Mouse (Mus musculus) liver, embryonic 12.5 days (tissue): ENCODE data around the gene H2al2a. TPM values are rescaled to one million over a fixed set of nuclear protein-coding genes. Genes with fewer than 3 reads are reported as not detected.
"Not testable (repeated sequence)": the region's sequence is repeated elsewhere in the genome, so short reads cannot be mapped to it uniquely, and the experiment has no call there.

Experiments used
- ATAC-seq: fragments of 200-750 bp; cut with Nextera tagmentation; 2 replicates; pipeline ENCODE4 v1.8.0; 2017; ENCODE audit warnings: moderate number of reproducible peaks, mild to moderate bottlenecking, moderate library complexity
- H3K27ac ChIP-seq: fragments of 300-500 bp; sonication (generic); 2 replicates; pipeline ENCODE4 v1.5.1; 2016; ENCODE audit warnings: mild to moderate bottlenecking
- H3K27me3 ChIP-seq: fragments of 300-500 bp; sonication (generic); replicated peaks from 2 replicates; pipeline ENCODE4 v1.6.1; 2016; ENCODE audit warnings: mild to moderate bottlenecking, moderate library complexity
- H3K36me3 ChIP-seq: fragments of 300-500 bp; sonication (generic); 2 replicates; pipeline ENCODE4 v1.6.1; 2016; ENCODE audit warnings: mild to moderate bottlenecking, moderate library complexity
- H3K4me1 ChIP-seq: fragments of 300-500 bp; sonication (generic); 2 replicates; pipeline ENCODE4 v1.6.1; 2016
- H3K4me2 ChIP-seq: fragments of 300-500 bp; sonication (generic); 2 replicates; pipeline ENCODE4 v1.6.1; 2016; ENCODE audit warnings: mild to moderate bottlenecking, moderate library complexity
- H3K4me3 ChIP-seq: fragments of 300-500 bp; sonication (generic); 2 replicates; pipeline ENCODE4 v1.5.1; 2016; ENCODE audit warnings: mild to moderate bottlenecking, moderate library complexity
- H3K9ac ChIP-seq: fragments of 300-500 bp; sonication (generic); 2 replicates; pipeline ENCODE4 v1.6.1; 2016; ENCODE audit warnings: mild to moderate bottlenecking, moderate library complexity
- H3K9me3 ChIP-seq: fragments of 300-500 bp; sonication (generic); replicated peaks from 2 replicates; pipeline ENCODE4 v1.6.1; 2016; ENCODE audit warnings: mild to moderate bottlenecking, moderate library complexity
- WGBS: fragments of 180-500 bp; shearing (Covaris S2); methylation state at CpG from one replicate; pipeline ENCODE4 v1.1.7; 2016; ENCODE audit not compliant: insufficient replicate concordance; 5-methylcytosine and 5-hydroxymethylcytosine counted together
- polyA plus RNA-seq: library from polyadenylated mRNA; unstranded; fragments of >200 nt; fragmentation: Nextera tagmentation; extraction: Ambion mirVana; gene quantifications from 2 replicates; pipeline ENCODE4 v1.2.1, GENCODE M21; 2016

The H2al2a gene
- polyA plus RNA-seq, 1 experiment from 2014 or later = not detected

DNA sequence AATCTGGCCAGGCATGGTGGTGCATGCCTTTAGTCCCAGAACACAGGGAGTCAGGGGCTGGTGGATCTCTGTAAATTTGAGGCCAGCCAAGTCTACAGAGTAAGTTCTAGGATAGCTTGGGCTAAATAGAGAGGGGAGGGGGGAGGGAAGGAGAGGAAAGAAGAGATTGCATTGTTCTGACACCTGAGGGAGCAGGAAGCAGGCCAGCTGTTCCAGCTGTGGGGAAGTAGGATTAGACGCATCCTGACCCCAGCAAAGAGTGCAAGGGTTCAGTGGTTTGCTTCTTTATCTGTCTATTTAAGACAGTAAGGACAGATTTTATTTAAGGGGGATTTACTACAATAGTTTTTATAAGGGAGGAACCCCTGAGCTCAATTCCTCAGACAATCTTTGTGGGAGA, 26.1 kb downstream of the H2al2a start:
- H3K4me3 ChIP-seq = no peak overlapping the region
- no peak overlapping the region for H3K27ac ChIP-seq
- H3K4me2 ChIP-seq = no peak overlapping the region
- ATAC-seq = no peak
- H3K27me3 ChIP-seq = no peaks in the 10 kb centered on the region
- no peaks in the 10 kb centered on the region for H3K36me3 ChIP-seq
- WGBS = 39% methylated on average over 1 of the region's 1 CpGs
- H3K4me1 ChIP-seq = no peaks in the 10 kb centered on the region
- H3K9ac ChIP-seq = no peak overlapping the region
- H3K9me3 ChIP-seq = no peaks in the 10 kb centered on the region

DNA sequence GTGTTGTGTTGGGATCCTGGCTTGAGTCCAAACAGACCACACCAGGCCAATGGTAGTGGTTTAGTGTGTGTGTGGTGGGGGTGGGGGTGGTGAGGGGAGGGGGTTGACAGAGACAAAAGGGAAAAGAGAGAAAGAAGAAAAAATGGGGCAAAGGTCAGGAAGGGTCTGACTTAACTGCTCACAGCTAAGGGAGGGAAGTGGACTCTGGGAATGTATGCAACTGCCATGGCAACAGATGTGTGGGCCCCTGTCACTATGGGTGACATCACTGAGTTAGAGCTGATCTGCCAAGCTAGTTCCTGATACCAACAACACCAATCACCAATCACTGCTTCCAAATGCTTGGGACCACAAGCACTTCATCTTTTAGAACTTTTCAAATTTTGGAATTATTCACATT, 26.6 kb downstream of the H2al2a start:
- H3K36me3 ChIP-seq = no peaks in the 10 kb centered on the region
- no peak overlapping the region for H3K27ac ChIP-seq
- H3K9me3 ChIP-seq = no peaks in the 10 kb centered on the region
- H3K4me1 ChIP-seq = no peaks in the 10 kb centered on the region
- H3K4me2 ChIP-seq = no peak overlapping the region
- ATAC-seq = no peak
- no peaks in the 10 kb centered on the region for H3K27me3 ChIP-seq
- no peak overlapping the region for H3K4me3 ChIP-seq
- no peak overlapping the region for H3K9ac ChIP-seq

DNA sequence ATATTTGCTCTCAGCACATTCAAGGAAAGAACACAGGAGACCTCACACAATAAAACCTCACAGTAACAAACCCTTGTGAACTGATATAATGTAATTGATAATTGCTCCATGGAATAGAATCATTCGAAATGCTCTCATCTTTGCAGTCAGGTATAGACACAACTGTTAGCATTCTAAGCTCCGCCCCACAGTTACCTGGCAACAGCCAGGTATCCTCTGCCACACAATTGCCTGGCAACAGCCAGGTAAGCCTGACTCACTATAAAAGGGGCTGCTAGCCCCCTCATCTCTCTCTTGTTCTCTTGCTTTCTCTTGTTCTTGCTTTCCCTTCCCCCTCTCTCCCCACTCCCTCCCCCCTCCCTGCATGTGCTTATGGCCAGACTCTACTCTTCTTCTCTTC, 28.2 kb downstream of the H2al2a start:
- no peak overlapping the region for H3K27ac ChIP-seq
- no peaks in the 10 kb centered on the region for H3K27me3 ChIP-seq
- H3K9ac ChIP-seq = no peak overlapping the region
- ATAC-seq = no peak
- no peaks in the 10 kb centered on the region for H3K4me1 ChIP-seq
- H3K36me3 ChIP-seq = no peaks in the 10 kb centered on the region
- H3K9me3 ChIP-seq = no peaks in the 10 kb centered on the region
- no peak overlapping the region for H3K4me2 ChIP-seq
- WGBS = 64% methylated on average over 2 of the region's 2 CpGs
- no peak overlapping the region for H3K4me3 ChIP-seq

DNA sequence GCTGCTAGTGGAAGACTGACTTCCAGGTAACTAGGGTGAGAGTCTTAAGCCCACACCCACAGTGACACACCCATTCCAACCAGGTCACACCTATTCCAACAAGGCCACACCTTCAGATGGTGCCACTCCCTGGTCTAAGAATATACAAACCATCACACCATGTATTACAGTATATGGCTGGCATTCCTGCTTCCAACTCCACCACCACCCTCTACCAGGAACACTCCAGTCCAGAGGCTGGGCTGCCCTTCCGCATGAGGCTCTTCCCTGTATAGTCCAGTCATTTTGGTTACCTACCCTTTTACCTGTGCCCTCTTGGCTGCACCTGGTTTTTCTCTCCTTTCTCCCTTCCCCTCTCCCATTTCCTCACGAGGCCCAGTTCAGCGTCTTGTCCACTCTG, 28.7 kb downstream of the H2al2a start:
- H3K9me3 ChIP-seq, H3K9ac ChIP-seq, H3K27ac ChIP-seq, H3K4me3 ChIP-seq, H3K27me3 ChIP-seq, ATAC-seq, H3K36me3 ChIP-seq, H3K4me1 ChIP-seq, H3K4me2 ChIP-seq: not testable (repeated sequence)
- 64% methylated on average over 3 of the region's 3 CpGs for WGBS

DNA sequence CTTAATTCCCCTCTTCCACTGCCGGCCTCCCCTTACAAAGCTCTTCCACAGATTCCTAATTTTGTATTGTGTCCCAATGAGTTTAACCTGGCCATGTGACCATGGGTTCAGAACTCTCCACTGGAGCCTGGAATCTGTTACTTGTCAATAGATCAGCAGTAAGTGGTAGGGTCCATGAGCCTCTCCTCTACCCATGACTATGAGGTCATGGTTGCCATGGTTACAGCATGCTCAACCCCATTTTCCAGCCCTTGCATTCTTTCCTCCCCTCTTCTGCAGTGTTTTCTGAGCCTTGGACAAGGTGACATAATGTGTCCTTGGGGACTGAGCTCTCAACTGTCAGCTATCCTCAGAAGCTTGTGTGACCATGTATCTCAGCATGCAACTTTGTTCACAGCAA, 37.3 kb downstream of the H2al2a start:
- no peaks in the 10 kb centered on the region for H3K4me1 ChIP-seq
- 77% methylated on average over 1 of the region's 1 CpGs for WGBS
- H3K9ac ChIP-seq = no peak overlapping the region
- no peak overlapping the region for H3K4me2 ChIP-seq
- no peaks in the 10 kb centered on the region for H3K27me3 ChIP-seq
- H3K27ac ChIP-seq = no peak overlapping the region
- H3K4me3 ChIP-seq = no peak overlapping the region
- no peak for ATAC-seq
- H3K36me3 ChIP-seq = no peaks in the 10 kb centered on the region
- no peaks in the 10 kb centered on the region for H3K9me3 ChIP-seq

DNA sequence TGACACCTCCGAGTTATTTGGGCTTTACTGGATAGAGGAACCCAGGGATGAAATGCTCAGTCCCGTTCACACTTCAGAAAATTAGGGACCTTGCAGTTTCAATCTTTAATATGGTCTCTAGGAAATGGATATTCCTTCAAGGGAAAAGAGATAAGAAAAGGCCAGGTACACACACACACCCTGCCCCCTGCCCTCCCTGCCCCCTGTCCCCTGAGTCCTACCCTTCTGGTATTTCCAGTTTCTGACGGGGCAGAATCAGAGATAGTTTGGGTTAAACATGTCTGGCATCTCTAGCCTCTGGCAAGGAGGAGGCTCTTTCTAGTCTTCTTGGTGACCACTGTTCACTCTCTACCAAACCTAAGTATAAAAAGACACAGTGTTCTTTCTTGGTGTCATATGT, 49.9 kb downstream of the H2al2a start:
- no peak for ATAC-seq
- 53% methylated on average over 3 of the region's 3 CpGs for WGBS

More for the DNA sequence above, 49.9 kb downstream of the H2al2a start:
- no peaks in the 10 kb centered on the region for H3K36me3 ChIP-seq
- H3K4me2 ChIP-seq = no peak overlapping the region
- H3K9me3 ChIP-seq = no peaks in the 10 kb centered on the region
- no peaks in the 10 kb centered on the region for H3K4me1 ChIP-seq
- H3K27me3 ChIP-seq = no peaks in the 10 kb centered on the region
- H3K27ac ChIP-seq = no peak overlapping the region
- no peak overlapping the region for H3K9ac ChIP-seq
- H3K4me3 ChIP-seq = no peak overlapping the region

Other genes with a start within 250 kb of the H2al2a start
- gene A930004D18Rik, start 40.8 kb upstream of the H2al2a start, polyA plus RNA-seq = 2.7 and 2.8 TPM in 2 replicates
- gene Skida1, start 52.1 kb upstream of the H2al2a start, polyA plus RNA-seq = 1.0 and 1.2 TPM in 2 replicates
- 39.2 and 40.1 TPM in 2 replicates for gene Mllt10, start 58.3 kb upstream of the H2al2a start, polyA plus RNA-seq